Mouse (Mus musculus) stomach, embryonic 15.5 days (tissue): ENCODE measurements around the gene Abat. TPM values are rescaled to one million over a fixed set of nuclear protein-coding genes. Genes with fewer than 3 reads are reported as not detected.
"Not testable (repeated sequence)": the region's sequence is repeated elsewhere in the genome, so short reads cannot be mapped to it uniquely, and the experiment has no call there.

Source experiments
- ATAC-seq: fragments of 200-750 bp; cut with Nextera tagmentation; 2 replicates; pipeline ENCODE4 v1.8.0; 2017; ENCODE audit warnings: low read depth, moderate number of reproducible peaks, moderate TSS enrichment; ENCODE audit not compliant: insufficient read depth, low FRiP score
- H3K27ac ChIP-seq: fragments of 300-500 bp; sonication (generic); 2 replicates; pipeline ENCODE4 v1.5.1; 2015; ENCODE audit warnings: mild to moderate bottlenecking, inconsistent platforms
- H3K27me3 ChIP-seq: fragments of 300-500 bp; sonication (generic); replicated peaks from 2 replicates; pipeline ENCODE4 v1.6.1; 2015; ENCODE audit warnings: inconsistent platforms
- H3K36me3 ChIP-seq: fragments of 300-500 bp; sonication (generic); 2 replicates; pipeline ENCODE4 v1.6.1; 2015; ENCODE audit warnings: inconsistent platforms
- H3K4me1 ChIP-seq: fragments of 300-500 bp; sonication (generic); 2 replicates; pipeline ENCODE4 v1.6.1; 2015; ENCODE audit warnings: inconsistent platforms
- H3K4me2 ChIP-seq: fragments of 300-500 bp; sonication (generic); 2 replicates; pipeline ENCODE4 v1.6.1; 2015; ENCODE audit warnings: mild to moderate bottlenecking, inconsistent platforms
- H3K4me3 ChIP-seq: fragments of 300-500 bp; sonication (generic); replicated peaks from 2 replicates; pipeline ENCODE4 v1.5.1; 2015; ENCODE audit warnings: inconsistent platforms
- H3K9ac ChIP-seq: fragments of 300-500 bp; sonication (generic); 2 replicates; pipeline ENCODE4 v1.6.1; 2015; ENCODE audit warnings: inconsistent platforms
- H3K9me3 ChIP-seq: fragments of 300-500 bp; sonication (generic); 2 replicates; pipeline ENCODE4 v1.6.1; 2016; ENCODE audit warnings: inconsistent platforms
- whole genome bisulfite sequencing: fragments of 180-500 bp; shearing (Covaris S2); methylation state at CpG from one replicate; pipeline ENCODE4 v1.1.7; 2015; 5-methylcytosine and 5-hydroxymethylcytosine counted together
- polyA plus RNA-seq: library from polyadenylated mRNA; unstranded; fragments of >200 nt; fragmentation: Nextera tagmentation; extraction: Ambion mirVana; gene quantifications from 2 replicates; pipeline ENCODE4 v1.2.1, GENCODE M21; 2015

The Abat gene
- polyA plus RNA-seq, 1 experiment from 2014 or later = 32.1 TPM

DNA sequence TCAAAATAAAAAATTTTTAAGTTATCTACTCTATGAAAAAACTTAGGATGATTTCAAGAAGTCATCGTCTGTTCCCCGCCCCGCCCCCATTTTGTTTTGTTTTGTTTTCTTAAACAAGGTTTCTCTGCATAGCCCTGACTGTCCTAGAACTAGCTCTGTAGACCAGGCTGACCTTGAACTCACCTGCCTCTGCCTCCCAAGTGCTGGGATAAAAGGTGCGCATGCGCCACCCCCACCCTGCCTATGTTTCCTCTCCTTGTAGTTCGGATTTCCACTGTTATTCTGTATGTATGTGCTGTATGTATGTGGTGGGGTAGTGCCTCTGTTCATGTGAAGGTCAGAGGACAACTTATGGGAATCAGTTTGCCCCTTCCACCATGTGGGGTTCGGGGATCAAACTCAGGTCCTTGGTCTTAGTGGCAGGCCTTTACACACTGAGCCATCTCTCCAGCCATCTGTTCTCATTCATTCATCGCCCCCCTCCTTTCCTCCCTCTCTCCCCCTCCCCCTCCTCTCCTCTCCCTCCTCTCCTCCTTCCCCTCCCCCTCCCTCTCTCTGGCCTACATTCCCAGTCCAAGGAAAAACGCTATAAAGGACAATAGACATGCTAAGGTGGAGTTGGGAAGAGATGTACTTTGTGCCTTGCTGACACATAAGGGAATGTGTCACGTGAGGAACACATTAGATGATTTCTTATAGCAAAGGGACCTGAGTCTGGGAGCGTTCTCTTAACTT lies 21.4 kb downstream of the Abat start:
- Histone ChIP-seq H3K9ac (no peak overlapping the region), H3K4me1 (no peaks in the 10 kb centered on the region), H3K27ac (no peak overlapping the region), H3K4me3 (no peak overlapping the region), H3K36me3 (no peaks in the 10 kb centered on the region), H3K9me3 (no peaks in the 10 kb centered on the region), H3K4me2 (no peak overlapping the region), H3K27me3 (no peaks in the 10 kb centered on the region)
- no peak for ATAC-seq
- WGBS = 88% methylated on average over 11 of the region's 11 CpGs

DNA sequence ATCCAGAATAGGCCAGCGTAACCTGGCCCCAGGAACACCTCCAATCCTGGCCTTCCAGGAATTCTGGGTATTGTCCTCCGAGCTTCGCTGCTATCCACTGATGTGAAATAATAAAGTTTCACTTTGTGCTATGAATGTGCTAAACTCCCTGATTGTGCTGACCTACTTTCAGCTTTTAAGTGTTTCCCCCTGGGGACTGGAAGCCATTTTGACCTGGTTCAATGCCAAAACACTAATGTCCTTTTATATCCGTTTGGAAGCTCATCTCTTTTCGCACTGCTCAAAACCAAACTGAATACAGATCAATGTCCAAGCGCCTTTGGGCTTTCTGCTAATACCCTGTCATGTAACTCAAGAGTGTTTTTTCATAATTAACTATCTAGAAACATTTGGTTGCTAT lies 22.2 kb downstream of the Abat start:
- H3K9ac ChIP-seq = no peak overlapping the region
- no peaks in the 10 kb centered on the region for H3K4me1 ChIP-seq
- 83% methylated on average over 6 of the region's 6 CpGs for WGBS
- H3K9me3 ChIP-seq = no peaks in the 10 kb centered on the region
- H3K4me2 ChIP-seq = no peak overlapping the region
- no peaks in the 10 kb centered on the region for H3K36me3 ChIP-seq
- H3K4me3 ChIP-seq = no peak overlapping the region
- no peak overlapping the region for H3K27ac ChIP-seq
- no peaks in the 10 kb centered on the region for H3K27me3 ChIP-seq
- no peak for ATAC-seq

DNA sequence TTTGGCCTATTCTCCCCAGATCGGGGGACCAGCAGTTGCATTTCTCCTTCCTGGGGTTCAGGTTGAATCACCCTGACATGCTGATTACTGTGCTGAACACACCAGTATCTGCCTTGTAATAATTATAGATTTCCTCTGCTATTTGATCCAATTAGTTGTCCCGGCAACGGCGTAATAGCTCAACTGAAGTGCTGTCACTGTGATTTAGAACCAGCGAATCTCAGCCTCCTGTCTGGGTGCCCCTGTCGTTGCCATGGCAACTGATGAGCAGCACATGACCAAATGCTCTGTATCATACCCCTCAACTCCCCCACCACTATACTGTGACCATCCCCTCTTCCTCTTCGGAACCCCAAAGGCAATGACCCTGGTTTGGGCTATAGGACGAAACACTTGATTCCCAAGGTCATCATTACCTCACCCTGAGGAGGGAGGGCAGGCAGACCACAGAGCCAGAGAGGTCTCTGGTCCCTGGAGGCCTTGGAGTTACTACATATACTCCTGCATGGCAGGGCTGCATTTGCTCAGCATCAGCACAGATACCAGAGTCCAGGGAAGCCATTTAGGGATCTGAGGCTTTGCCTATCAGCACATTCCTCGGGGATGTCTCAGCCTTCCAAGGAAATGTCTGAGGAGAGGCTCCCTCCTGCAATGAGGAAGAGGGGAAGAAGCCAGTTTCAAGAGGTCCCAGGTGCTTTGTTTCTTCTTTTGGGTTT lies 26.1 kb downstream of the Abat start:
- H3K4me2 ChIP-seq = no peak overlapping the region
- H3K9ac ChIP-seq = no peak overlapping the region
- H3K36me3 ChIP-seq = no peaks in the 10 kb centered on the region
- H3K27ac ChIP-seq = no peak overlapping the region
- WGBS = 50% methylated on average over 9 of the region's 9 CpGs
- no peaks in the 10 kb centered on the region for H3K27me3 ChIP-seq
- ATAC-seq = peak; percentile 50; the same call in 1 of the 2 replicates
- no peaks in the 10 kb centered on the region for H3K4me1 ChIP-seq
- no peaks in the 10 kb centered on the region for H3K9me3 ChIP-seq
- H3K4me3 ChIP-seq = no peak overlapping the region

DNA sequence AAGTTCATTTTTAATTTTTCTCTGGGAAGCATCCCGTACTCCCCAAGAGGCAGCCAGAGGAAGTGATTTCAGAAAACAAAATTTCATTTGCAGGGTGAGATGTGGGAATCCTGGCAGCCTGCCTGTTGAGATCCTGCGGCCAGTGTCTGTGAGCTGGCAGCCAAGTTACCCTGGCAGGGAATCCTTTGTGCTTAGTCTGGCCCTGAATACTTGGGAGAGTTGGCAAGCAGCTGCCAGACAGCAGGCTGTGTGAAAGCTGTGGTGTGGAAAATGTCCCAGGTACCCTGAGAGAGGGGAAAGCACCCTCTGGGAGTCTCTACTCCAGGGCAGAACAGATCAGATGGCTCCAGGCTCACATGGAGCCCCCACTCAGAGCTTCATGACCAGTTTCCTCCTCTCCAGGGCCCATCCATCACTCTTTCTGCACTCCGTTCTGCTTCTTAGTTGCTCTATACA lies 27.7 kb downstream of the Abat start:
- Histone ChIP-seq H3K4me1 (no peaks in the 10 kb centered on the region), H3K4me2 (no peak overlapping the region), H3K9ac (no peak overlapping the region), H3K4me3 (no peak overlapping the region), H3K27ac (no peak overlapping the region), H3K9me3 (no peaks in the 10 kb centered on the region), H3K36me3 (no peaks in the 10 kb centered on the region), H3K27me3 (no peaks in the 10 kb centered on the region)
- peak; percentile 58; the same call in 1 of the 2 replicates for ATAC-seq
- WGBS = 52% methylated on average over 3 of the region's 3 CpGs

DNA sequence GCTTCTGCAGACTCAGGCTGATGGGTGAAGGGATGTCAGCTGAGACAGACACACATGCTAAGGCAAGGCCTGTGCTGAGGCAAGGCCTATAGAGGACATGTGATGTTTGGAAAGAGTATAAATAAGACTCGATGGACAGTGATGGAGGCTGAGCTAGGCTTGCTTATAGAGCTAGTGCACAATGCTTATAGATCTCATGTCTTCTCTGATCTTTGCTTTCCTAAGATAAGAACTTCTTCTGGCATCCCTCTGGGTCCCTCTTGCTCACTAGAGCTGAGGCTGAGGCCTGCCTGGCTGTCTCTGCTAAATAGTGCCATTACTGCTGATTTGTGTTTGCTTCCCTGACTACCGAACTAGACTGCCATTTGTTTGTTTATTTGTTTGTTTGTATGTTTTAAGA lies 34.6 kb downstream of the Abat start:
- no peaks in the 10 kb centered on the region for H3K4me1 ChIP-seq
- no peak for ATAC-seq
- H3K4me3 ChIP-seq = no peak overlapping the region
- no peaks in the 10 kb centered on the region for H3K27me3 ChIP-seq
- H3K36me3 ChIP-seq = no peaks in the 10 kb centered on the region
- no peak overlapping the region for H3K27ac ChIP-seq
- no peak overlapping the region for H3K9ac ChIP-seq
- WGBS = 84% methylated on average over 2 of the region's 2 CpGs
- H3K4me2 ChIP-seq = no peak overlapping the region
- H3K9me3 ChIP-seq = no peaks in the 10 kb centered on the region

DNA sequence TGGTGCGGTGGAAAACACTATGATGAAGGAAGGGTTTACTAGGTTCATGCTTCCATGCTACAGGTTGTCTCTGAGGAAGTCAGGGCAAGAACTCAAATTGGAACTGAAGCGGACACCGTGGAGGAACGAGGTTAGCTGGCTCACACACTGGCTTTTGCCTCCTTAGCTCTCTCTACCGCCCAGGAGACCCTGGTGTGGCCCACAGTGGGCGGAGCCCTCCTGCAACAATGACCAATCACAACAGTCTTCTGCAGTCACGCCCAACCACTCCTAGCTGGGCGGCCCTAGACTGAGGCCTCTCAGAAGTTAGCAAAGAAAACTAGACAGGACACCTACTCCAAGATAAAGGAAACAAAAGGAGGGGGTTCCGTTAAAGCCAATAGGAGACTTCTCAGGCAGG lies 36.3 kb downstream of the Abat start:
- Histone ChIP-seq H3K9ac (no peak overlapping the region), H3K4me2 (no peak overlapping the region), H3K4me3 (no peak overlapping the region), H3K4me1 (no peaks in the 10 kb centered on the region), H3K9me3 (no peaks in the 10 kb centered on the region), H3K27me3 (no peaks in the 10 kb centered on the region), H3K36me3 (no peaks in the 10 kb centered on the region), H3K27ac (no peak overlapping the region)
- WGBS = 66% methylated on average over 9 of the region's 9 CpGs
- no peak for ATAC-seq

DNA sequence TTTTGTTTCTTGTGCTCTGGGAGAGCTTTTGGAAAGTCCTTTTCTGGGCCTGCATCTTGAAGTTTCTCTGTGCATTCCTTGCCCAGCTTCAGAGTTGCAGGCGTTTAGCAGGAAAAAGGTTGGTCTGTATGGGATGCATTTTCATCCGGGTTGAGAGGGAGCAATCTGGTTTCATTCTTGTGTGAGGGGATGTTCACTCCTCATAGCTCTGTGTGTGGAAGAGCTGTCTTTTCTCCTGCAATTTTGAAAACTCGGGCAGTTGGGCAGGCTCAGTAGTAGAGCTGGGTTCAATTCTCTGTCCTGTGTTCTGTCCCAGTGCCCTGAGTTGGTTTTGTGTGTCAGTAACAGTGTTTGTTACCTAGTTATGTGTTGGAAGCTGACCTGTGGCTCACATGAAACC lies 41.1 kb downstream of the Abat start:
- 82% methylated on average over 3 of the region's 3 CpGs for WGBS
- Histone ChIP-seq H3K27me3 (no peaks in the 10 kb centered on the region), H3K36me3 (no peaks in the 10 kb centered on the region), H3K27ac (no peak overlapping the region), H3K9me3 (no peaks in the 10 kb centered on the region), H3K9ac (no peak overlapping the region), H3K4me2 (no peak overlapping the region), H3K4me1 (no peaks in the 10 kb centered on the region), H3K4me3 (no peak overlapping the region)
- no peak for ATAC-seq

DNA sequence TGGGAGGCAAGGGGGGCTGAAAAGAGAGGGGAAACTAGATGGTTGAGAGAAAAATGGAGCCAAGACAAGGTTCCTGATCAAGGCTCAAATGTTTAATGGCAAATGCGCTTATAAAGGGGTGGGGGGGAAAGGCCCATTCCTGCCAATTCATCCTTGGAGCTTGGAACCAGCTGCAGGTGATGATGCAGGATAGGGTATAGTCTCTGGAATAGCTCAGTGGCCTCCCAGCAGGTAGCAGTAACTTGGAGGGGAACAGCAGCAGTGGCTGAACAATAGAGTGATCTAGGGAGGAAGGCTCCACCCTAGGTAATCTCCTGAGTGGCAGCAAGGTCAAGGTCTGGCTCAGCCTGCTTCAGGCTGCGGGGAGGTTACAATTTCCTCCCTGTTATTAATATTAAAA lies 41.5 kb downstream of the Abat start:
- WGBS = 89% methylated on average over 2 of the region's 2 CpGs
- not testable (repeated sequence) for H3K27me3 ChIP-seq, ATAC-seq

DNA sequence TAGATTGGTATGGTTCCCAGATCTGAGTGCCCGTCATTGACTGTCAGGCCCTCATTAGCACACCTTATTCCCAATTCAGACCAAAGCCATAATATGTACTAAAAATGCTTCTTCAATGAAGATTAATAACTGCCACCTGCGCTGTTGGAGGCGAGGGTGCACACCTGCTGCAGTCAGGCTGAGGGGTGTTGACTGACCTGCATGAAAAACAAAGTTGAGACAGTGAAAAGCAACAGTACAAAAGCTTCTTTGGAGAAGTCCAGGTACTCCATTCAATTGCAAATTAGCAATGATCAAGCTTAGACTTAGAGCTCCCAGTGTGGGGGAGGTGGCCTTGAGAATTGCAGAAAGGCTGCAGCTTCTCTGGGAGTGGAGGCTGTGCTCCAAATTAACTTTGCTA lies 42.1 kb downstream of the Abat start:
- not testable (repeated sequence) for H3K4me2 ChIP-seq, H3K9ac ChIP-seq, H3K9me3 ChIP-seq, H3K27me3 ChIP-seq, H3K4me1 ChIP-seq, H3K4me3 ChIP-seq, H3K27ac ChIP-seq, ATAC-seq, H3K36me3 ChIP-seq
- 84% methylated on average over 3 of the region's 3 CpGs for WGBS

More for the DNA sequence above, 41.5 kb downstream of the Abat start:
- not testable (repeated sequence) for H3K9me3 ChIP-seq, H3K9ac ChIP-seq, H3K4me3 ChIP-seq, H3K36me3 ChIP-seq, H3K27ac ChIP-seq, H3K4me2 ChIP-seq, H3K4me1 ChIP-seq

DNA sequence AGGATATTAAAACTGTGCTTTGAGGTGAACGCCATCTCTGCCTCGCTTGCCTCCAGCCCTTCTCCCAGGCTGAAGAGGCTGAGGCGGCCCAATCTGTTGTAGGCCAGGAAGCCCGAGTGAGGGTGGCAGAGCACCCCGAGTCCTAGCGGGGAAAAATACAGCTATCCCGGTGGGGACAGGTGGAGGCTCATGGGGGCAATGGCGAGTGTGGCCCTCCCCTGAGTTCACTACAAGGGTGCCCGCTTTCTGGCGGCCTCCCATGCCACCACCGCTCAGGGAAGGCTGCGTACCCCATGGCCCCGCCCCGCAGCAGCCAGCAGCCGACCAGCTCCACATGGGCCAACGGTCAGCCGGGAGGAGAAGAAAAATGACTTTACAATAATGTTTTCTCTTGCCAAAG lies 46.9 kb downstream of the Abat start:
- no peak overlapping the region for H3K9ac ChIP-seq
- WGBS = 88% methylated on average over 17 of the region's 17 CpGs
- no peaks in the 10 kb centered on the region for H3K36me3 ChIP-seq
- H3K27ac ChIP-seq = no peak overlapping the region
- no peak overlapping the region for H3K4me3 ChIP-seq
- H3K4me1 ChIP-seq = no peaks in the 10 kb centered on the region
- H3K9me3 ChIP-seq = peaks cover 4% of the 10 kb centered on the region; the same call in 1 of the 2 replicates
- H3K27me3 ChIP-seq = no peaks in the 10 kb centered on the region
- ATAC-seq = no peak
- no peak overlapping the region for H3K4me2 ChIP-seq

DNA sequence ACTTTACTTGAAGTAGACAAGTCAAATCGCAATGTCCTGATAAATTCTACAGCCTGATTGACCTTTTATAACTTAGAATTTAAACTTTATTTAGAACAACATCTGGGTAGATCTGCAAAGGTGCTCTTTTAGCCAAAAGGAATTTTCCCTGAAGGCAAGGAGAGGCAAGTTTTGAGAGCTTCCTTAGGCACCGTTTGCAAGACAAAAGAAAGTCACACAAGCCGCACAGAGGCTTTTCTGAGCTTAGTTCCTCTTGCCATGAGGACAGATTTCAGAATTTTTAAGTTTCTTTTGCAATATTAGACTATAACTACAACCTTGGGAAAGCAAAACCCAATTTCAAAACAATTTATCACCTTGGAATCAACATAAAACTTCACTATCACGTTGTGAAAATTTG lies 47.9 kb downstream of the Abat start:
- 58% methylated on average over 4 of the region's 4 CpGs for WGBS
- ATAC-seq, H3K4me3 ChIP-seq, H3K27ac ChIP-seq, H3K4me1 ChIP-seq, H3K36me3 ChIP-seq, H3K9me3 ChIP-seq, H3K9ac ChIP-seq, H3K4me2 ChIP-seq, H3K27me3 ChIP-seq: not testable (repeated sequence)

DNA sequence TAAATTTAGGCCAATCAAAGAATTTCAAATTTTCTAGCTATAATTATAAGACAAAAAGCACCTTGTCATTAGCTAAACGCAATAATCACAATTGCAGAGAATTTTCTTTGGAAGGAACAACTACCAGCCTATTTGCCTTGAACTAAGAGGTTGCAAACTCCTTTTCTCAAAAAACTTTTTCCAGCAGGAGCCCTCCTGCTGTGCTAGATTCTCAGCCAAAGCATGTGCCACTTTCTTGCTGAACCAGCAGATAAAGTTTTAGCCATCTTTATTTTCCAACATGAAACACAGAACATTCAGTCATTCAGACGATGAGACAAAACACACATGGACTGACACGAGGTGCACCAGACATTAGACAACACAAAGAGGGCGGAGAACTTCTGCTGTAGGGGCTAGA lies 48.6 kb downstream of the Abat start:
- not testable (repeated sequence) for ATAC-seq, H3K9ac ChIP-seq, H3K27me3 ChIP-seq, H3K4me2 ChIP-seq, H3K9me3 ChIP-seq, H3K4me1 ChIP-seq, H3K36me3 ChIP-seq, H3K27ac ChIP-seq, H3K4me3 ChIP-seq
- 47% methylated on average over 4 of the region's 4 CpGs for WGBS
